Mouse (Mus musculus): ENCODE results near the gene Tada3.
"Not testable (repeated sequence)": the region's sequence is repeated elsewhere in the genome, so short reads cannot be mapped to it uniquely, and the experiment has no call there.

The Tada3 gene

GRCm38 (mm10) chr6:113343177-113344092, 34.2 kb downstream of the Tada3 start, which contains the start of gene Camk1:
Gene Camk1 (minus strand): TSS chr6:113343984.
- peak; percentile 86 for DNase-seq (ENCODE audit: low spot score)

- DNase-seq (ENCODE audit: low spot score), result no peak
Observed at GRCm38 (mm10) chr6:113342297-113342696, 35.4 kb downstream of the Tada3 start.

- DNase-seq (ENCODE audit: low spot score), result no peak
Observed at GRCm38 (mm10) chr6:113341574-113341973, 36.1 kb downstream of the Tada3 start.

- no peak for DNase-seq (ENCODE audit: low spot score)
Observed at GRCm38 (mm10) chr6:113336852-113337620, 40.6 kb downstream of the Tada3 start.

GRCm38 (mm10) chr6:113334216-113334615, 43.5 kb downstream of the Tada3 start:
- no peak for DNase-seq (ENCODE audit: low spot score)

- DNase-seq (ENCODE audit: low spot score), result peak; percentile 75
Observed at GRCm38 (mm10) chr6:113333137-113333950, 44.3 kb downstream of the Tada3 start.

- DNase-seq (ENCODE audit: low spot score), result not testable (repeated sequence)
Observed at GRCm38 (mm10) chr6:113332734-113333133, 44.9 kb downstream of the Tada3 start.

GRCm38 (mm10) chr6:113331721-113332120, 46.0 kb downstream of the Tada3 start:
- DNase-seq (ENCODE audit: low spot score), result no peak

GRCm38 (mm10) chr6:113330547-113330946, 47.1 kb downstream of the Tada3 start:
- no peak for DNase-seq (ENCODE audit: low spot score)

- no peak for DNase-seq (ENCODE audit: low spot score)
Observed at GRCm38 (mm10) chr6:113329396-113329795, 48.3 kb downstream of the Tada3 start.

GRCm38 (mm10) chr6:113326533-113327315, 51.0 kb downstream of the Tada3 start, which contains the start of gene Ogg1:
Gene Ogg1 (plus strand): TSS chr6:113326972.
- peak; percentile 98 for DNase-seq (ENCODE audit: low spot score)
